Mouse (Mus musculus): Measurements from ENCODE around the gene Chuk. TPM values are rescaled to one million over a fixed set of nuclear protein-coding genes. Genes with fewer than 3 reads are reported as not detected.

The Chuk gene
- polyA plus RNA-seq (2016; fragmentation: Nextera tagmentation; extraction: Ambion mirVana), result 41.2 and 45.9 TPM in 2 replicates

GRCm38 (mm10) chr19:44106831-44107660 lies at the start of gene Chuk:
Gene Chuk, minus strand, starts transcription at chr19:44107480.
- DNase-seq (ENCODE audit: low spot score), result peak; percentile 96

GRCm38 (mm10) chr19:44157005-44157404 lies 49.7 kb upstream of the Chuk start:
- 94% methylated on average over 10 of the region's 10 CpGs for WGBS
- Histone ChIP-seq H3K4me3 (no peak overlapping the region), H3K4me1 (no peaks in the 10 kb centered on the region), H3K9me3 (no peaks in the 10 kb centered on the region), H3K27ac (replicated peaks) (no peak overlapping the region), H3K27me3 (replicated peaks; ENCODE audit: low read depth, poor library complexity, severe bottlenecking) (peaks cover 19% of the 10 kb centered on the region; the same call in 1 of the 2 replicates), H3K36me3 (replicated peaks) (no peaks in the 10 kb centered on the region)
- no peak for DNase-seq (ENCODE audit: low spot score)

More at GRCm38 (mm10) chr19:44106831-44107660, at the start of gene Chuk:
- Histone ChIP-seq H3K4me1 (peaks cover 20% of the 10 kb centered on the region), H3K27me3 (replicated peaks; ENCODE audit: low read depth, poor library complexity, severe bottlenecking) (no peaks in the 10 kb centered on the region), H3K36me3 (replicated peaks) (peaks cover 39% of the 10 kb centered on the region), H3K27ac (replicated peaks) (peak within 1 kb of the TSS; percentile 95), H3K9me3 (no peaks in the 10 kb centered on the region), H3K4me3 (peak within 1 kb of the TSS; percentile 99)
- WGBS, result 1% methylated on average over 67 of the region's 67 CpGs

- Histone ChIP-seq H3K4me3 (no peak overlapping the region), H3K27me3 (replicated peaks; ENCODE audit: low read depth, poor library complexity, severe bottlenecking) (peaks cover 21% of the 10 kb centered on the region; the same call in 1 of the 2 replicates), H3K9me3 (no peaks in the 10 kb centered on the region), H3K4me1 (no peaks in the 10 kb centered on the region), H3K27ac (replicated peaks) (no peak overlapping the region), H3K36me3 (replicated peaks) (no peaks in the 10 kb centered on the region)
- WGBS, result 87% methylated on average over 5 of the region's 5 CpGs
- no peak for DNase-seq (ENCODE audit: low spot score)
Measured at GRCm38 (mm10) chr19:44153781-44154180, 46.5 kb upstream of the Chuk start.

GRCm38 (mm10) chr19:44148991-44149390 lies 41.7 kb upstream of the Chuk start:
- Histone ChIP-seq H3K27me3 (replicated peaks; ENCODE audit: low read depth, poor library complexity, severe bottlenecking) (peaks cover 4% of the 10 kb centered on the region; the same call in 1 of the 2 replicates), H3K27ac (replicated peaks) (no peak overlapping the region), H3K9me3 (no peaks in the 10 kb centered on the region), H3K36me3 (replicated peaks) (peaks cover 8% of the 10 kb centered on the region; the same call in 1 of the 2 replicates), H3K4me1 (peaks cover 15% of the 10 kb centered on the region), H3K4me3 (no peak overlapping the region)
- WGBS, result 73% methylated on average over 2 of the region's 2 CpGs
- no peak for DNase-seq (ENCODE audit: low spot score)

- H3K27me3 ChIP-seq (replicated peaks; ENCODE audit: low read depth, poor library complexity, severe bottlenecking), result peaks cover 3% of the 10 kb centered on the region; the same call in 1 of the 2 replicates
- H3K4me3 ChIP-seq, result no peak overlapping the region
- 38% methylated on average over 2 of the region's 2 CpGs for WGBS
- H3K27ac ChIP-seq (replicated peaks), result no peak overlapping the region
- H3K4me1 ChIP-seq, result peaks cover 15% of the 10 kb centered on the region
- DNase-seq (ENCODE audit: low spot score), result no peak
- peaks cover 14% of the 10 kb centered on the region for H3K36me3 ChIP-seq (replicated peaks)
- no peaks in the 10 kb centered on the region for H3K9me3 ChIP-seq
Measured at GRCm38 (mm10) chr19:44148345-44148744, 41.1 kb upstream of the Chuk start.

- H3K9me3 ChIP-seq, result no peaks in the 10 kb centered on the region
- peaks cover 3% of the 10 kb centered on the region; the same call in 1 of the 2 replicates for H3K27me3 ChIP-seq (replicated peaks; ENCODE audit: low read depth, poor library complexity, severe bottlenecking)
- peaks cover 28% of the 10 kb centered on the region for H3K36me3 ChIP-seq (replicated peaks)
- H3K27ac ChIP-seq (replicated peaks), result no peak overlapping the region
- 93% methylated on average over 8 of the region's 8 CpGs for WGBS
- no peak overlapping the region for H3K4me3 ChIP-seq
- H3K4me1 ChIP-seq, result peaks cover 15% of the 10 kb centered on the region
- no peak for DNase-seq (ENCODE audit: low spot score)
Measured at GRCm38 (mm10) chr19:44146951-44147350, 39.7 kb upstream of the Chuk start.

GRCm38 (mm10) chr19:44146568-44146879 lies 39.2 kb upstream of the Chuk start:
- Histone ChIP-seq H3K36me3 (replicated peaks) (peaks cover 32% of the 10 kb centered on the region), H3K4me1 (peaks cover 15% of the 10 kb centered on the region), H3K27me3 (replicated peaks; ENCODE audit: low read depth, poor library complexity, severe bottlenecking) (peaks cover 3% of the 10 kb centered on the region; the same call in 1 of the 2 replicates), H3K4me3 (peak overlapping the region; percentile 87), H3K27ac (replicated peaks) (peak overlapping the region; percentile 86), H3K9me3 (no peaks in the 10 kb centered on the region)
- 61% methylated on average over 9 of the region's 9 CpGs for WGBS
- DNase-seq (ENCODE audit: low spot score), result no peak

GRCm38 (mm10) chr19:44145702-44146567 lies 38.7 kb upstream of the Chuk start, which contains the start of gene Bloc1s2:
Gene Bloc1s2, minus strand, starts transcription at chr19:44146446.
- Histone ChIP-seq H3K27me3 (replicated peaks; ENCODE audit: low read depth, poor library complexity, severe bottlenecking) (no peaks in the 10 kb centered on the region; the same call in 1 of the 2 replicates), H3K4me3 (peak within 1 kb of the TSS; percentile 87), H3K27ac (replicated peaks) (peak within 1 kb of the TSS; percentile 86), H3K36me3 (replicated peaks) (peaks cover 38% of the 10 kb centered on the region), H3K4me1 (peaks cover 15% of the 10 kb centered on the region), H3K9me3 (no peaks in the 10 kb centered on the region)
- peak; percentile 89 for DNase-seq (ENCODE audit: low spot score)
- 3% methylated on average over 46 of the region's 46 CpGs for WGBS

GRCm38 (mm10) chr19:44144366-44144765 lies 37.1 kb upstream of the Chuk start:
- Histone ChIP-seq H3K36me3 (replicated peaks) (peaks cover 53% of the 10 kb centered on the region), H3K4me3 (no peak overlapping the region), H3K9me3 (no peaks in the 10 kb centered on the region), H3K4me1 (peaks cover 15% of the 10 kb centered on the region), H3K27ac (replicated peaks) (no peak overlapping the region), H3K27me3 (replicated peaks; ENCODE audit: low read depth, poor library complexity, severe bottlenecking) (no peaks in the 10 kb centered on the region; the same call in 1 of the 2 replicates)
- WGBS, result 92% methylated on average over 9 of the region's 9 CpGs
- no peak for DNase-seq (ENCODE audit: low spot score)

GRCm38 (mm10) chr19:44135960-44136485 lies 28.7 kb upstream of the Chuk start:
- Histone ChIP-seq H3K27ac (replicated peaks) (peak overlapping the region; percentile 54), H3K9me3 (no peaks in the 10 kb centered on the region), H3K4me1 (peaks cover 11% of the 10 kb centered on the region), H3K36me3 (replicated peaks) (peaks cover 46% of the 10 kb centered on the region), H3K4me3 (peak overlapping the region; percentile 89), H3K27me3 (replicated peaks; ENCODE audit: low read depth, poor library complexity, severe bottlenecking) (no peaks in the 10 kb centered on the region)
- no peak for DNase-seq (ENCODE audit: low spot score)
- WGBS, result 30% methylated on average over 7 of the region's 7 CpGs

- peak; percentile 90 for DNase-seq (ENCODE audit: low spot score)
- no peaks in the 10 kb centered on the region for H3K27me3 ChIP-seq (replicated peaks; ENCODE audit: low read depth, poor library complexity, severe bottlenecking)
- H3K27ac ChIP-seq (replicated peaks), result peak within 1 kb of the TSS; percentile 96
- H3K4me3 ChIP-seq, result peak within 1 kb of the TSS; percentile 89
- H3K36me3 ChIP-seq (replicated peaks), result peaks cover 47% of the 10 kb centered on the region
- under 1% methylated on average over 45 of the region's 45 CpGs for WGBS
- H3K9me3 ChIP-seq, result no peaks in the 10 kb centered on the region
- peaks cover 11% of the 10 kb centered on the region for H3K4me1 ChIP-seq
Measured at GRCm38 (mm10) chr19:44135072-44135959, 28.0 kb upstream of the Chuk start, which contains the start of gene Cwf19l1. Gene Cwf19l1, minus strand, starts transcription at chr19:44135876.

All from embryonic facial prominence, embryonic 10.5 days (tissue).